Mouse (Mus musculus) gonadal fat pad, adult 2 months (tissue): ENCODE data around the gene Pkd1l2. TPM values are rescaled to one million over a fixed set of nuclear protein-coding genes. Genes with fewer than 3 reads are reported as not detected.

Experiments
- DNase-seq: peaks from one replicate; pipeline ENCODE4 v3.0.0-alpha.2; 2012; ENCODE audit warnings: low read depth
- polyA plus RNA-seq: library from polyadenylated mRNA; depleted of rRNA; stranded (reverse); fragments of >200 nt; gene quantifications from 2 replicates; pipeline ENCODE4 v1.2.3, GENCODE M21; 2012

Gene Pkd1l2
- polyA plus RNA-seq, 1 experiment = 0.04 TPM

DNA sequence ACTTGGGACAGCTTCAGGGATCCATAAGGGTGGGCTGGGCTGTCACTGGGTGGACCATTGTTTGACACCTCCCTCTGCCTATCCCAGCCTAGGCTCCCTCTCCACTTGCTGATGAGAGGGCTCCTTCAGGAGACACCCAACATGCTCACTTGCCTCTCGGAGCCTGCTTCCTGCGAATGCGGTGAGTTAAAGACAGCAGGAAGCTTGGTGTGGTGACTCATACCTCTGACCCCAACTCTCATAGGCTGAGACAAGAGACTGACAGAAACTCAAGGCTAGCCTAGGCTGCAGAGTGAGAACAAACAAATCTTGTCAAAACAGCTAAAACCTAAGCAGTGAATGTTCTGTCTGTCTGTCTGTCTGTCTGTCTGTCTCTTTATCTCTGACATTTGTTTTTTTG, 48.9 kb downstream of the Pkd1l2 start:
- DNase-seq = no peak

DNA sequence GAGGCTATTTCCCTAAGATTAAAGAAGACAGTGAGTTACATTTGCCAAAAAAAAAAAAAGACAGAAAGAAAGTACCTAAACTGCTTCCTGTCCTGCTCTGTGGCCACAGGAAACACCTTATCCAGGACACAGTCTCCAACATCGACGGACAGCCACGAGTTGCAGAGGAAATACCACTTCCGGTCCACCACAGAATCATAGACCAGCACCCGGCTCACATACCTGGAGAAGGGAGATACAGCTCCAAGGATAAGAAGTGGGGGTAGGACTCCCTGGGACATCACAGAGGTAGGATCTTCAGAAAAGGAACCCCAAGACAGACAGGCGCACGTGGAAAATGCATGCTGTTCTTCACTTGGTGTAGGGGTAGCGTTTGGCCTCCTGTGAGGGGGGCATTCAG, 49.6 kb downstream of the Pkd1l2 start:
- DNase-seq = no peak

DNA sequence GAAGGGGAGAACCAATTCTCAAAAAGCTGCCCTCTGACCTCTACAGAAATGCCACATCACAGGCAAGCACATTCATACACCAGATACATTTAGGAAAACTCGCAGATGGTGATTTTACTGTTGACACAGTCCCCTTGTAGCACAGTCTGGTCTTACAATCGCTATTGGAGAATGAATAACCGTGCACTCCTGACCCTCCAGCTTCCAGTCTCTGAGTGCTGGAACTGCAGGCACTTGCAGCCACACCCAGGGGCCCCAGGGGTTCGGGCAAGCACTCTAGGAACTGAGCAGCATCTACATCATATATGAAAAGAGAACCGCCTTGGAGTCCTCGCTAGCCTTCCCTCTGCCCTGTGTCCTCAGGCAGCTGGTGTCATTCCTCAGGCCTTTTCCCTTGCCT, 50.8 kb downstream of the Pkd1l2 start:
- no peak for DNase-seq

DNA sequence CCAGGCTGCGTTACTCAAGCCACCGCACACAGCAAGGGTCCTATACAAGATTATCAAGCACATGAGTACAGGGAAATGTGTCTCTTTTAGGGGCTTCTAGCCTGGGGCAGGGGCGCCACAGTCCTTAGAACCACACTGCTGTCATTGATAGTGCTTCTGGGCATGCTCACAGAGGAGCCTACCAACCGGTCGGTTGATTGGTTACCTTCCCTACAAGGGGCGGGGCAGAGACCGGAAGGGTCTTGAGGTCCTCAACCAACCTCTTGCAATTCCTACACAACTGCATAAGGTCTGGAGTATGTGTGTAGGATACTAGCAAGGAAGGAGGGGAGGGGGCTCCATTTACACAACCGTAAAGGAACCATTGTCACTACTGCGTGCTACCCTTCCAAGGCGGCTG, 53.6 kb downstream of the Pkd1l2 start:
- DNase-seq = no peak

DNA sequence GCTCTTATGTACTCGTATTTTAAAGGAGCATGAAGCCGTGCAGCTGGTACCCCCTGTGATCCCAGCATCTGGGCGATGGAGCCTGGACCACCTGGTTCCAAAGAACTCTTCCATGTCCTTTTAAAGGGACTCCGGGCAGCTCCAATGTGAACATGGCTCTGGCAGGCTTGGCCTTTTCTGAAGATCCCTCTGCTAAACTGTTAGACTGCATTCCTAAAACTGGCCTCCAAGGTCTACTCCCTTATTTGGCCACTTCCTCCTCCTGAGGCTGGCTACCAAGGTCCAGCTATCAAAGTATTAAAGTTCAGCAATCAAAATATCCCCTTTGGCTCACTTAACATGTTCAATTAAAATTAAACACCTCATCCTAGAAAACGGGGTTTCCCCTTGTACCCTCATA, 54.6 kb downstream of the Pkd1l2 start:
- DNase-seq = no peak

DNA sequence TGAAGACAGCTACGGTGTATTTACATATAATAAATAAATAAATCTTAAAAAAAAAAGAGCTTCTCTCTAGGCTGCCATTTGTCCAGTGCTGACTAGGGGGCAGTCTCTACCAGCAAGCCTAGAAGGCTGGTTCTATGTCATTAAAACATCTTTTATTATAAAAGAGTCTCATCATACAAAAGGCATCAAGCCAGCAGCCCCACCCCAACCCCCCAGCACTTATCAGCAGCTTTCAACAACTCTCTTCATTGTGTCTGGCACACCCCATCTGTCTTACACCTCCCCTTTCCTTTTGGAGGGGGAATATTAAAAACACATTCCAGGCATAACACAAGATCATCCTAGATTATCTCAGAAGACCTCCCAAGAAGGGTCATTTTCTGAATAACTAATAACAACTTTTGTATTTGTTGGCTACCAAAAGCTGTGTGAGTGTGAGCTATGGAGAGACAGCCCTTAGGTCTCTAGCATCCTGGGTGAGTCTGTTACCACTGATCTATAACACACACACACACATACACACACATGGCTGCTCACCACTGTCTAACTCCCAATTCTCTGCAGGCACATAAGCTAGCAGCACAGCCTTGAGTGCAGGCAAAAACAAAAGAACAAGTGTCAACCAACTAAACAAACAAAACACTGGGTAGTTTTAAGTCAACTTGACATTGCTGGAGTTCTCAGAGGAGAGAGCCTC, 59.8 kb downstream of the Pkd1l2 start:
- DNase-seq = no peak

DNA sequence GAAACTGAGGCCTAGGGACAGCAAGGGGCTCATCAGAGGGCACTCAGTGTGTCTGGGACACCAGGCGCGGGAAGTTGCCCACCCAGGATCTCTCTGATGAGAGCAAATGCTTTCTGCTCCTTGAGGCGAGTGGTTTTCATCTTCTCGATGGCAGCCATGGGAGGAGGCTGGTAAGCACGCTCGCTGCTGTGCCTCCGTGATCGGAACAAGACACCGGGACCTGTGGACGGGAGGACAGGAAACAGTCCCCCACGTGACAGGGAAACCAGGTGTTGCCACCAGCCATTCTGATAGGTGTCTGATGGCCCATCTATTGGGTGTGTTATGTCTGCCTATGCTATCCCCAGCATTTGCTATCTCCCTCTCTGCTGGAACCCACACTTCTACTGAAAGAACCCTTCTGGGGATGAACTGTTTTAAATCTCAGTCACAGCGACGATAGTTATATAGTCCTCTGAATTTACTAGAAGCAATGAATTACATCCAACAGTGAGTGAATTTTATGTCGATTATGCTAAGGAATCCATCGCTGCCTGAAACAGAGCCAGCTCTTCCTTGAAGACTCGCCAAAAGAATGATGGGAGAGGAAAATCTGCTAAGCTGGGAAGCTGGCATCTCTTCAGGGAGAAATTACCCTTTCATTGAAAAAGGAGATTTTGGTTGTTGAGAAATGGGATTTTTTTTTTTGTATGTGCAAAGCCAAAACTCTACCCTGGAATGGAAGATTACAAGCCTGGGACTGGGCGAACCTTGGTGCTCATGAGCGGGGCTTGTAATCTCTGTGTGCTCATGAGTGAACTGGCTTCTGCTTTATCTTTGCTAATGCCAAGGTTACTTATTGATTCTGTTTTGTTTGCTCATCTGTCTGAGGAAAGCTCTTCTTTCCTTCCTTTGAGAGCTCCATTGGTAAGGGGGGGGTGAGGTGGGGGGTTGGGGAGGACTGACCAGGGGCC, 62.6 kb downstream of the Pkd1l2 start:
- DNase-seq = no peak

DNA sequence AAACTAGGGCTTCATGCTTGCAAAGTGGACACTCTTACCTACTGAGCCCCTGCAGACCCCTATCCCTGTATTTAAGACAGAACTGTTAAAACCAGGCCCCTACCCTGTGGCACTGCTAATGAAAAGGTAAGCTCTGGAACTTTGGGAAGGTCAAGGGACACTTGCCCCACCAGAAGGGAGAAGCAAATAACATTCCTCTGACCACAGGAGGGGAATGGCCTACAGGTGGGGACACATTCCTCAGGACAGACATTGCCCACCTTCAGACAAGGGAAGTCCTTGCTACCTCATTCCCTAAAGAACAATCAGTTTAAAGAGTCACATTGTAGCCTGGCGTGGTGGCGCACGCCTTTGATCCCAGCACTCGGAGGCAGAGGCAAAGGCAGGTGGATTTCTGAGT, 64.4 kb downstream of the Pkd1l2 start:
- DNase-seq = no peak

DNA sequence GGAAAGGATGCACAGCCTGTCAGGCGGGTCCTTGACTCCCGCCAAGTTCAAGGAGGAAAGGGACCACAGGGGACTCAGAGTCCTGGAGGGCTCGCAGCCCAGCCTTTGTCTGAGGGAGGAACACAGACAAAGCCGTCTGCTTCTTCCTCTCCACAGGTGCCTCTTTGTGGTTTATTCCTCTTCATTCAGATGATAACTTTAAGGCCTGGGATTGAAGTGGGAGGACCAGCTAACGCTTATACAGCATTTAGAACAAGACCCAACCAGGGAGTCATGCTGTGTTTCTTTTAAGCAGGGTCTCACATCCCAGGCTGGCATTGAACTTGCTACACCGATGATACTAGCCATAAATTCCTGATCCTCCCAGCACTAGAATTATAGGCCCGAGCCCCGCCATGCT, 65.2 kb downstream of the Pkd1l2 start:
- DNase-seq = no peak

DNA sequence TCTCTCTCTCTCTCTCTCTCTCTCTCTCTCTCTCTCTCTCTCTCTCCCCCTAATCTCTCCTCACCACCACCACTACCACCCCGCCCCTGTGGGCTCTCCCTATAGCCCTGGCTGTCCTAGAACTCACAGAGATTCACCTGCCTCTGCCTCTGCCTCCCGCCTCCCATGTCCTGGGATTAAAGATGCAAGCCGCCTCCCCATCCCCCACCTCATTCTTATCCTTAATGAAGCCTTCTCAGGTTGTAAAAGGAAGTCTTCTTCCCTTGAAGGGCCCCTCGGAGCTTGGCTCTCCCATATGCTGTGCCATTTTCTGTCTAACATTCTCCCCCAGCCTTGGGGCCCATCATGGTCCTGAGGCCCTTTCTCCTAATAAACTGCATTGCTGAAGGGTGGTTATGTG, 66.6 kb downstream of the Pkd1l2 start:
- no peak for DNase-seq

DNA sequence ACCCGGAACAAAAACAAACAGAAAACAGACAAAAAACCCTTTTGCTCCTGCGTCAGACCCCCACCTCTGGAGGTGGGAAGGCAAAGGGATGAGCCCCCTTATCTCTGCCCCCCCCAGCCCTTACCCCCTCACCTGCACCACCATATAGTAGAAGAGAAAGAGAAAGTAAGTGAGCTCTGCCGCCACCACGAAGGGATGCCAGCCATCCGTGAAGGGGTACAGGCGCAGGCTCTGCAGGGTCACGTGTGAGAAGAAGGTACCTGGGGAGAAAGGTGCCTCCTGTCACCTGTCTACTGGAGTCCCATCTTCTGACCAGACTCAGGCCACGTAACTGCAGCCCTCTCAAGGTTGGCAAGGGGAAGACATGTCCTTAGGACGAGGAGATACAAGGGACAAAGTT, 70.9 kb downstream of the Pkd1l2 start:
- DNase-seq = no peak

DNA sequence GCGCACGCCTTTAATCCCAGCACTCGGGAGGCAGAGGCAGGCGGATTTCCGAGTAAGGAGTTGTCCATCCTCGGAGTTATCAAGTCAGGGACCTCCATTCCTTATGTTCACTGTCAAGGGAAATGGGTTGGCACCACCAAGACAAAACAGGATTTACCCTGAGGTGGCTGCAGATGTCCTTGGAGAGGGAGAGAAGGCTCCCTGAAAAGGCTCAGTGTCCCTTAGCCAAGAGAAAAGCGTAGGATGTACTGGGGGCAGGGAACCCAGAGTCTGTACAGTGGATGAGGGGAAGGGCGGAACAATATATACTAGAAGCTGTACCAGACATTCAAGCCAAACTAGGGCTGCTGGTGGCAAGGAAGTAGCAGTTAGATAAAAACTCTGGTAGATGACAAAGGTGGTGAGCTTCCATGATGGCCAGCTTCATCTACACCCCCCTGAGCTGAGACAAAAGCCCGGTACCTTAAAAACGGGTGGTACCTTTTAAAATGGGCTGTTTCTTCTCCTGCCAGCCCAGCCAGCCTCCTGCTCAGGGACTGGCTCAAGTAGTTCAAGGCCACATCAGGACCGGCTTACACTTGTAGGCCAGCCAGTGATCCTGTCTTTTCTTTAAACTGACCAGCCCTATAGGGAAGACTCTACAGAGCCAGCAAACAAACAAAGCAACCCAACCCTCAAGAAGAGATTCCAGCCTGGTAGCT, 88.1 kb downstream of the Pkd1l2 start:
- DNase-seq = no peak

DNA sequence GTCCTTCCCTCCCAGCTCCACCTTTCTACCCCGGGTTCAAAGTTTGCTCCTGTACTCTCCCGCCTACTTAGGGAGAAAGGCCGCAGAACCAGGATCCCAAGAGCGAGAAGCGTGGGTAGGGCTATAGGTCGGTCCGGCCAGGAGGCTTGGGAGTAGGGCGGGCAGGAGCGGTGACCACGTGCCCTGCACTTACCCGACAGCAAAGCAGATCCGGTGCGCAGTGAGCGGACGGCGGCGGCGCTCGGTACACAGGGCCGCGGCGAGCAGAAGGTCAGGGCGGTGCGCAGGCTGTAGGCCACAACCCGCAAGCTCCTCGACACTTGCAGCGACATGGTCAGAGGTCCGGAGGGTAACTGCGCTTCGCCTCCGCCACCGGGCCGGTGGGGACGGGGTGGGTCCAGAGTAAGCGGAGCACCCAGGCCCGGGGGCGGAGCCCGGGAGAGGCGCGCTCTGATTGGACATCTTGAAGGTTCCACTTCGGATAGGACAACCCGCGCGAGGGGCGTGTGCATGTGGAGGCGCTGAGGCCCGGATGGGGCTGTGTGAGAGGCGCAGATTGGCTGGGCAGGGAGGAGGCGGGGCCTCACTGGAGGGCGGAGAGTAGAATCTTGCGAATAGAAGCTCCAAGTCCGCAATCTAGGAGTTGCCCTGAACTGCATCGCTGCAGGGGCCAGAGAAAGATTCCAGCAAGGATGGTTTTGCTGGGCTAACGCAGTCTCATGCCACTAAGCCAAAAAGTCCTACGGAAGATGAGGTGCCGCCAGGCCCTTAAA, 89.0 kb downstream of the Pkd1l2 start, which contains the start of gene Gcsh:
Gene Gcsh, minus strand, starts transcription at position 443 of the 773 bp plus-strand sequence.
- DNase-seq = peak; percentile 84

DNA sequence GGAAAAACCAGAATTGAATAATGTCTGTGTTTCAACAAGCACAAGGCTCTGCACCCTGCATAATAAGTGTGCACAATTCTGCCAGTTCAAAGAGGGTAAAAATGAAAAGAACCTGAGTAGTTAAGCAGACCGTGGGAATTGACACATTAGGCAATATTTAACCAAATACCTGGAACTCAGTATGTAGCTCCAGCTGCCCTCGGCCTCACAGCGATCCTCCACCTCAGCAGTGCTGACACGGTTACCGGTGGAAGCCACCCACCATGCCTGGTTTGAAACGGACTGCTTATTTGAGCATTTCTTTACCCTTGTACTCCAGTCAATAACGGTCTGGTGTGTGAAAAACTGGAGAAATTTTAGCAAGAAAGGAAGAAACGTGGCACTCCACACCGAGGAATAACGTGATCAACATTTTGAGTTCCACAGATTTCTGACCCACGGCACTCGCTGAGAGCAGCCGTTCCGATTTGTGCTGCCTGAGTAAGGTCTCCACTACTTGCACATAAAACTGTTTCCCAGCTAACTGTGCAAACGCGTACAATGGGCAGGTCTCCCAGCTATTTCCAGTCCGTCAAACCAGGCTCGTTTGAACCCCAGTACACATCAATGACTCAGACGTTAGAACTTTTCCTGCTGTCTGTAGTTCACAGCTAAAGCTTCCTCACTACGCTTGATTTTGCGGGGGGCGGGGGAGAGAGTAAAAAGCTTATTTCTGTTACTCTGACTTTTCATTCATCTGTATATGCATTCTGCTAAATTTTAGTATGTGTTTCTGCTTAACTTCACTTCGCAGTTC, 89.9 kb downstream of the Pkd1l2 start:
- no peak for DNase-seq

DNA sequence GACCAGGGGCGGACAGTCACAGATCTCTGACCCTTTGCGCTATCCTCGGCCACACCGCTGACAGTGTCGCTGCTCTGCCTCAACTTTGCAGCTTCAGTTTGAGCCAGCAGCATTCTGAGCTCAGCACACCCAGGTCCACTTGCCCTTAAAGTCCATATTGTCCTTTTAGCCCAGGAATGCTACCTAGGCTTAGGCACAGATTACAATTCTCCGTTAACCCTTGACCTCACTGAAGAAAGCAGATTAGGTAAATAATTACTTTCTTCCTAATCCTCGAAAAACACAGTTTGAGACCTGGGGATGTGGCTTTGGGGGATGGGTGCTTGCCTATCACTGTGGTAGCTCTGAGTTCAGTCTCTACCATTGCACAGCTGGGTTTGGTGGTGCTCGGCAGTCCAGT, 91.0 kb downstream of the Pkd1l2 start:
- DNase-seq = no peak

DNA sequence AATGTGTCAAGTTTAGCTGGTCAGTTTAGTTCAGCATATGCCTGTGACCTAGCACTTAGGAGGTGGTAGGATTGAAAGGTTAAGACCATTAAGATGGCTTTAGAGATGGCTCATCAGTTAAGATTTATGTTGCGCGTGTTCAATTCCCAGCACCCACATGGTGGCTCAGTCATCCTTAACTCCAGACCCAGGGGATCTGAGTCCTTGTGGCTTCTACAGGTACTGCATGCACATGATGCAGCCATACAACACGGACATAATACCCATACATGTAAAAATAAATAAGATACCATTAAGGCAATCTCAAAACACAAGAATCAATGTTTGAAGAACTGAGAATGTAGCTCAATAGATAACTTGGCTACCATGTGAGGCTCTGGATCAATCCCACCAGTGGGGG, 92.4 kb downstream of the Pkd1l2 start:
- DNase-seq = no peak

DNA sequence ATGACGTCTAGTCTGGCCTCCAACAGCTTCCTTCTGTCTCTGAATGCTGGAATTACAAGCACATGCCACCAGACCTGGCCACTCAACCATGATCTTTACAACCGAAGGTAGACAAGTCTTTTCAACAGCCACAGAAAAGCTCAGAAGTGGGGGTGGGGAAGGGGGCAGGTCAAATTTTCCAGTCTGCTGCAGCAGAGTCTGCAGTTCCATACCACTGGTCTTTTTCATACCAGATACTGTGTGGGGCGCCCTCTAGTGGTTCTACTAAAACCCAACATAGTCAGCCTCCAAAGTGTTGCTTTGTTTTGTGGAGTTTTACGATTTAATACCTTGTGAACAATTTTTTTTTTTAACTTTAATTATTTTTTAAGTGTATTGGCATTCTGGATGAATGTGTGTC, 102.1 kb downstream of the Pkd1l2 start:
- no peak for DNase-seq

DNA sequence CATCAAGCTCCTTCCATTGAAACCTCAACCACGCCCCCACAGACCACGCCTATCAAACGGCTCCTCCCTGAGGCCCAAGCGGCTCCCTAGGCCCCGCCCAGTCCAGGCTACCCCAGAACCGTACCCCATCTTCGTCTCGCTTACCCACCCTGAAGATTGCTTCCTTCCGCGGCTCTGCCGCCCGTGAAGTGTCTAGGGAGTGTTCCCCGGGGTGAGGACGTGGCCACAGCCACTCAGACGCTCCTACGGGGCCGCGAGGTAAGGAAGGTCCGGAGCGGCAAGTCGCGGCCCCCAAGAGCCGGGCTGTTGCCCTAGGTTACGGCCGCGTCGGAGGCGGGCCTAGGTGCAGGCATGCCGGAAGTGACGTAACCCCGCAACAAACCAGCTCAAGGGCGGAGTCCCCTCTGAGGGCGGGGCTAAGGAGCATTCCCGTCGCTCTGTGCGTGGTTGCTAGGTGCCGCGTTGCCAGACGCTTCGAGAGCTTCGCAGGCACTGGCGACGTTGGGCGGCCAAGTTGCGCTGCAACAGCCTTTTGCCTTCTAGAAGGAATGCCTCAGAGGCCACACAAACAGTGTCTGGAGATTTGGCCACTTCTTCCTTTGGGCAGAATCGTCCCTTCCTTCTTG, 103.5 kb downstream of the Pkd1l2 start, which contains the start of gene 1700030J22Rik:
Gene 1700030J22Rik, minus strand, starts transcription at position 329 of the 626 bp plus-strand sequence.
- DNase-seq = peak; percentile 78

DNA sequence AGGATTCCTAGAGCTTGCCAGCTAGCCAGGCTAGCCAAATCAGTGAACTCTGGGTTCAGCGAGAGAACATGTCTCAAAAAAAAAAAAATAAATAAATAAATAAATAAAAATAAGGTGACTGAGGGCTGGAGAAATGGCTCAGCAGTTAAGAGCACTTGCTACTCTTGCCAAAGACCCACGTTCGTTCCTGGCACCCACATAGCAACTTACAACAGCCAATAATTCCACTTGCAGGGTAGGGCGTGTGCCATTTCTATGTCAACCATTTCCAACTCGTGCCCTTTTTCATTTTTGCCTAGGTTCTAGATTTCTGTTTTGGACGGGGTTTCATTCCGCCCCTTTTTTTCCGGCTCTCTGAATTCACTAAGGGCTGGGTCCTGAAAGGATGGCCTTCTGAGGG, 104.2 kb downstream of the Pkd1l2 start:
- DNase-seq = no peak

DNA sequence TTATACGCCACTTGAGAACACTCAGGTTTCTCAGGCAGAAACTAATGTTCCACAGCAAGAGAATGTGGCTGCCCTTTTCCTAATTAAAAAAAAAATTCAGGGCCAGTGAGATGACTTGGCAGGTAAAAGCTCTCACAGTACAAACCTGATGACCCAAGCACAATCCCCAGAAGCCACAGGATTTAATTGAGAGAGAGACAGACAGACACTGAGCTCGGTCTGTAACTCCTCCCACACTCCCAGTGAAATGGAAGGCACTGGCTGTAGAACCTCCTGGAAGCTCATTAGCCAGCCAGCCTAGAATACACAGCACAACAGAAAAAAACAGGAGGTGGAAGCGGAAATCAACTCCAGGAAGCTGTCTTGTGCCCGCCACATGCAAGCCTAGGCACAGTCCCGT, 106.6 kb downstream of the Pkd1l2 start:
- no peak for DNase-seq
